Mouse (Mus musculus): ENCODE data around the gene Pdpk1. TPM values are rescaled to one million over a fixed set of nuclear protein-coding genes. Genes with fewer than 3 reads are reported as not detected.
"Not testable (repeated sequence)": the region's sequence is repeated elsewhere in the genome, so short reads cannot be mapped to it uniquely, and the experiment has no call there.

The Pdpk1 gene
- polyA plus RNA-seq, 1 experiment from 2014 or later = 24.3 TPM

GRCm38 (mm10) chr17:24119446-24119845 is 31.3 kb downstream of the Pdpk1 start:
- WGBS (ENCODE audit: insufficient replicate concordance) = 78% methylated on average over 3 of the region's 3 CpGs
- Histone ChIP-seq H3K36me3 (ENCODE audit: control insufficient read depth, insufficient read depth) (no peaks in the 10 kb centered on the region), H3K4me2 (ENCODE audit: low read depth, low read length) (no peak overlapping the region), H3K4me3 (ENCODE audit: low read depth, low read length) (no peak overlapping the region), H3K27ac (ENCODE audit: low read length) (no peak overlapping the region), H3K27me3 (ENCODE audit: control insufficient read depth, insufficient read depth, low read depth, low read length) (no peaks in the 10 kb centered on the region), H3K9ac (ENCODE audit: low read depth, low read length) (no peak overlapping the region), H3K9me3 (replicated peaks; ENCODE audit: control insufficient read depth, low read length) (no peaks in the 10 kb centered on the region), H3K4me1 (ENCODE audit: control insufficient read depth, low read depth, low read length) (no peaks in the 10 kb centered on the region)
- ATAC-seq (ENCODE audit: low read depth) = no peak

DNA sequence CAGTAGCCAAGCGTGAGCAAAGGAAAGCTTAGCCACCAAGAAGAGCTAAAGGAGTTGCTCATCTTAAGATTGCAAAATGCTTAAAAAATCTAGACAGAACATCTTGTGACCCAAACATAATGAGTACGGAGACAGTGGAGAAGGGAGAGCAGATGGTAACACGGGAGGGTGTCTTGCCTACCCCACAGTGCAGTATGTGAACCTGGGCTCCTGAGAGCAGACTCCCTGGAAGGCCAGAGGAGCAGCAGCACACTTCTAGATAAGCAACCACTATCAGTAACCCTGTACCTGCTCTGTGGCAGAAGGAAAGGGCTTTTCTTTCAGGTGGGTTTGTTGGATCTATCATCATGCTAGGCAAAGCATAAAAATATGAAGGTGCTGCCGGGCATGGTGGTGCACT is 37.7 kb downstream of the Pdpk1 start:
- WGBS (ENCODE audit: insufficient replicate concordance) = 71% methylated on average over 4 of the region's 4 CpGs
- H3K27ac ChIP-seq (ENCODE audit: low read length) = no peak overlapping the region

DNA sequence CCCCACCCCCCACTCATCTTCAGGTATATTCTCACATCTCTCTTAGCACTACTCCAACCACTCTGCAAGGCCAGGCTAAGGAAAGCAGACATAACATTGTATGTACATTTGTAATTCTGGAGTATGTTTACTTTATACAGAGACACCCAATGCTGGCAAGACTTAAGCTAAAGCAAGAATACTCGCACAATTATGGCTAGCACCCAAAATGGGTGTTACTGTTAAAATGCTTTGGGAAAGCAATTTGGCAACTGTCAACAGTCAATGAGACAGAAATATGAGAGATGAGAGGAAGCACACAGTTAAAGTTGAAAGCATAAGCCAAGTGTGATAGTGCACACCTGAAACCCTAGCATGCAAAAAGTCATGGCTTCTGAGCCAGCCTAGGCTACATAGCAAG is 39.5 kb downstream of the Pdpk1 start:
- Histone ChIP-seq H3K36me3 (ENCODE audit: control insufficient read depth, insufficient read depth) (peaks cover 10% of the 10 kb centered on the region; the same call in 1 of the 2 replicates), H3K9me3 (replicated peaks; ENCODE audit: control insufficient read depth, low read length) (no peaks in the 10 kb centered on the region), H3K27ac (ENCODE audit: low read length) (no peak overlapping the region), H3K27me3 (ENCODE audit: control insufficient read depth, insufficient read depth, low read depth, low read length) (no peaks in the 10 kb centered on the region), H3K4me3 (ENCODE audit: low read depth, low read length) (no peak overlapping the region), H3K4me1 (ENCODE audit: control insufficient read depth, low read depth, low read length) (no peaks in the 10 kb centered on the region), H3K9ac (ENCODE audit: low read depth, low read length) (no peak overlapping the region), H3K4me2 (ENCODE audit: low read depth, low read length) (no peak overlapping the region)
- no peak for ATAC-seq (ENCODE audit: low read depth)
- 88% methylated on average over 1 of the region's 1 CpGs for WGBS (ENCODE audit: insufficient replicate concordance)

More for the DNA sequence above, 37.7 kb downstream of the Pdpk1 start:
- Histone ChIP-seq H3K9ac (ENCODE audit: low read depth, low read length) (no peak overlapping the region), H3K27me3 (ENCODE audit: control insufficient read depth, insufficient read depth, low read depth, low read length) (no peaks in the 10 kb centered on the region), H3K4me3 (ENCODE audit: low read depth, low read length) (no peak overlapping the region), H3K4me1 (ENCODE audit: control insufficient read depth, low read depth, low read length) (no peaks in the 10 kb centered on the region), H3K4me2 (ENCODE audit: low read depth, low read length) (no peak overlapping the region), H3K36me3 (ENCODE audit: control insufficient read depth, insufficient read depth) (peaks cover 6% of the 10 kb centered on the region; the same call in 1 of the 2 replicates), H3K9me3 (replicated peaks; ENCODE audit: control insufficient read depth, low read length) (no peaks in the 10 kb centered on the region)
- ATAC-seq (ENCODE audit: low read depth) = no peak

DNA sequence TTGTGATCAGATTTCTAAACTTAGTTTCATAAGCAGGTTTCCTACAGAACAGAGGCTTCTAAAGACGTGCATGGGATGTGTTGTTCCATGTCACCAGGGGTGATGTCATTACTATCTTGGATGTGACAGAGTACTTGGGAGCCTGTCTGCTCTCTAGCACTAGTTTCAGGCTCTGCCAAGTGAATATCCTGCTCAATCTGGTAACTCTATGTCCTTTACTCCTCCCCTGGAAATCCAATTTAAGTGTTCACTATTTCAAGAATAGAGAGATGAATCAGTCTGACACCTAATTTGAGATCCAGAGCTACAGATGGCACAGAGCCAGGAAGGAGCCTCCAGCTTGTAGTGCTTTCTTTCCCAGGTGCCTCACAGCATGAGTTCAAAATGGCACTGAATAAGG is 41.8 kb downstream of the Pdpk1 start:
- H3K4me1 ChIP-seq (ENCODE audit: control insufficient read depth, low read depth, low read length) = no peaks in the 10 kb centered on the region
- H3K4me2 ChIP-seq (ENCODE audit: low read depth, low read length) = no peak overlapping the region
- H3K36me3 ChIP-seq (ENCODE audit: control insufficient read depth, insufficient read depth) = peaks cover 15% of the 10 kb centered on the region
- no peak for ATAC-seq (ENCODE audit: low read depth)
- H3K27ac ChIP-seq (ENCODE audit: low read length) = no peak overlapping the region
- H3K27me3 ChIP-seq (ENCODE audit: control insufficient read depth, insufficient read depth, low read depth, low read length) = no peaks in the 10 kb centered on the region
- no peaks in the 10 kb centered on the region for H3K9me3 ChIP-seq (replicated peaks; ENCODE audit: control insufficient read depth, low read length)
- no peak overlapping the region for H3K4me3 ChIP-seq (ENCODE audit: low read depth, low read length)
- no peak overlapping the region for H3K9ac ChIP-seq (ENCODE audit: low read depth, low read length)
- WGBS (ENCODE audit: insufficient replicate concordance) = 73% methylated on average over 1 of the region's 1 CpGs

GRCm38 (mm10) chr17:24105111-24105510 is 45.6 kb downstream of the Pdpk1 start:
- H3K4me3 ChIP-seq (ENCODE audit: low read depth, low read length) = no peak overlapping the region
- no peak overlapping the region for H3K9ac ChIP-seq (ENCODE audit: low read depth, low read length)
- no peaks in the 10 kb centered on the region for H3K4me1 ChIP-seq (ENCODE audit: control insufficient read depth, low read depth, low read length)
- no peak overlapping the region for H3K4me2 ChIP-seq (ENCODE audit: low read depth, low read length)
- no peaks in the 10 kb centered on the region for H3K9me3 ChIP-seq (replicated peaks; ENCODE audit: control insufficient read depth, low read length)
- H3K27me3 ChIP-seq (ENCODE audit: control insufficient read depth, insufficient read depth, low read depth, low read length) = no peaks in the 10 kb centered on the region
- peaks cover 9% of the 10 kb centered on the region for H3K36me3 ChIP-seq (ENCODE audit: control insufficient read depth, insufficient read depth)
- no peak overlapping the region for H3K27ac ChIP-seq (ENCODE audit: low read length)
- 83% methylated on average over 2 of the region's 2 CpGs for WGBS (ENCODE audit: insufficient replicate concordance)
- ATAC-seq (ENCODE audit: low read depth) = no peak

DNA sequence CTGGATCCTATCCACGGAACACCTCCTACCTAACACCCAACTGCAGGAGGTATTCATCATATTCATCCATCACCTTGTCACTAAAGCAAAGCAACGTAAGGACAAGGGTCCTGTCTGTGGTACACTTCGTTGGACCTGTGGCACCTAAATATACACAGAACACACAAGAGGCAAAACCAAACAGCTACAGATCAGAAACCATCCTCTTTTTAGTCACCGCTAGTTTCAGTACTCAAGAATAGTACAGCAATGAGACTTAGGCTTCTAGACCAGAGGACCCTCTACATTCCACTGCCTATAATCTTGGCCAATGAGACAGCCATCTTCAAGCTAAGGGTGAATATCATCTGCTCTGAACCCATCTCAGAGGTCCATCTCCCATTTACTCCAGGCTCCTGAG is 52.4 kb downstream of the Pdpk1 start:
- Histone ChIP-seq H3K36me3 (ENCODE audit: control insufficient read depth, insufficient read depth) (peaks cover 10% of the 10 kb centered on the region), H3K27ac (ENCODE audit: low read length) (no peak overlapping the region), H3K9ac (ENCODE audit: low read depth, low read length) (no peak overlapping the region), H3K4me2 (ENCODE audit: low read depth, low read length) (no peak overlapping the region), H3K27me3 (ENCODE audit: control insufficient read depth, insufficient read depth, low read depth, low read length) (no peaks in the 10 kb centered on the region), H3K9me3 (replicated peaks; ENCODE audit: control insufficient read depth, low read length) (no peaks in the 10 kb centered on the region), H3K4me1 (ENCODE audit: control insufficient read depth, low read depth, low read length) (no peaks in the 10 kb centered on the region), H3K4me3 (ENCODE audit: low read depth, low read length) (no peak overlapping the region)
- 90% methylated on average over 4 of the region's 4 CpGs for WGBS (ENCODE audit: insufficient replicate concordance)
- ATAC-seq (ENCODE audit: low read depth) = no peak

DNA sequence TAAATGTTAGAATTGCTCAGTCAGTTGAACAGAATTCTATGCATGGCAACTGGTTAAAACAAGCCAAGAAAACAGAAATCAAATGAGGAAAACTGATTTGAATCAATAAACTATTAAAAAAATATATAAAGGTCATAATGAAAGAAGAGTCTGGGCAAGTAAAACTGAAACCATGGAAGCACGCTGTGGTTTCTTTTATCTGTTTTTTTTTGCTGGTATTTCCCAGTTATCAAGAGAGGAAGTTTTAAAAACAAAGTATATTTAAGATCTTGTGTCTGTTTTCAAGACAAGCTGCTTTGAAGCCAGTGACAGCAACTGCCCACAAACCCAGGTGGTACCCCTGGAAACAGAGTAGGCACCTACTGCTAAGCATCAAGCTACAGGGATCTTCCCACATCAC is 60.1 kb downstream of the Pdpk1 start:
- H3K36me3 ChIP-seq (ENCODE audit: control insufficient read depth, insufficient read depth) = peaks cover 37% of the 10 kb centered on the region
- H3K27ac ChIP-seq (ENCODE audit: low read length) = no peak overlapping the region
- no peak overlapping the region for H3K9ac ChIP-seq (ENCODE audit: low read depth, low read length)
- H3K4me2 ChIP-seq (ENCODE audit: low read depth, low read length) = no peak overlapping the region
- no peak overlapping the region for H3K4me3 ChIP-seq (ENCODE audit: low read depth, low read length)
- 77% methylated on average over 1 of the region's 1 CpGs for WGBS (ENCODE audit: insufficient replicate concordance)
- no peaks in the 10 kb centered on the region for H3K4me1 ChIP-seq (ENCODE audit: control insufficient read depth, low read depth, low read length)
- no peaks in the 10 kb centered on the region for H3K9me3 ChIP-seq (replicated peaks; ENCODE audit: control insufficient read depth, low read length)
- H3K27me3 ChIP-seq (ENCODE audit: control insufficient read depth, insufficient read depth, low read depth, low read length) = no peaks in the 10 kb centered on the region
- ATAC-seq (ENCODE audit: low read depth) = no peak

DNA sequence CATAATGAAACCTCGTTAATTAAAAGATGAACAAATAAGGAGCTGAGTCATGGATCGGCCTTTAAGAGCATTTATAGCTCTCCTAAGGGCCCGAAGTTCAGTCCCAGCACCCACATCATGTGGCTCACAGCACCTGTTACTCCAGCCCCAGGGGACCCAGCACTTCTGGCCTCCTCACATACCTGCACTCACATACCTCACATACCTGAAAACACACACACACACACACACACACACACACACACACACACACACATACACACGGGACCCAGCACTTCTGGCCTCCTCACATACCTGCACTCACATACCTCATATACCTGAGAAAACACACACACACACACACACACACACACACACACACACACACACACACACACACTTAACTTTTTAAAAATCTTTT is 64.3 kb downstream of the Pdpk1 start:
- H3K27me3 ChIP-seq (ENCODE audit: control insufficient read depth, insufficient read depth, low read depth, low read length); H3K9ac ChIP-seq (ENCODE audit: low read depth, low read length); H3K4me1 ChIP-seq (ENCODE audit: control insufficient read depth, low read depth, low read length); H3K4me3 ChIP-seq (ENCODE audit: low read depth, low read length); H3K27ac ChIP-seq (ENCODE audit: low read length); H3K4me2 ChIP-seq (ENCODE audit: low read depth, low read length); ATAC-seq (ENCODE audit: low read depth); H3K9me3 ChIP-seq (replicated peaks; ENCODE audit: control insufficient read depth, low read length): not testable (repeated sequence)
- 75% methylated on average over 4 of the region's 4 CpGs for WGBS (ENCODE audit: insufficient replicate concordance)
- H3K36me3 ChIP-seq (ENCODE audit: control insufficient read depth, insufficient read depth) = peaks cover 27% of the 10 kb centered on the region

DNA sequence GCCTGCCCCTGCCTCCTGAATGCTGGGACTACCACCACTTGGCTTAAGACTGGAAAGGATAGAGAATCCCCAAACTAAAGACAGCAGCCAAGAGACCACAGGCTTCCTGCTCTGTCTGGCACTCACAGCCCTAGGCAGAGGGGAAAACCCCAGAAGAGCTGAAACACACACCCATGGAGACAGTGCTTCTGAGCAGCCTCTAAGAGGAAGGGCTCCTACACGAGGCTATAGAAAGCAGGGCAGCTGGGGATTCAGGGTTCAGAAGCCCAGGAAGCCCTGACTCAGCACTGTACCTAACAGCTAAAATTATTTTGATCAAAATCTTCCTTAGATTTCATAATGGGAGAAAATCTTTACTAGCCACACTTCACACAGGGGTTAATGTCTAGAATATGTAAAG is 66.1 kb downstream of the Pdpk1 start:
- H3K27me3 ChIP-seq (ENCODE audit: control insufficient read depth, insufficient read depth, low read depth, low read length) = no peaks in the 10 kb centered on the region
- no peak for ATAC-seq (ENCODE audit: low read depth)
- H3K4me1 ChIP-seq (ENCODE audit: control insufficient read depth, low read depth, low read length) = no peaks in the 10 kb centered on the region
- 39% methylated on average over 1 of the region's 1 CpGs for WGBS (ENCODE audit: insufficient replicate concordance)
- no peak overlapping the region for H3K27ac ChIP-seq (ENCODE audit: low read length)
- no peak overlapping the region for H3K4me2 ChIP-seq (ENCODE audit: low read depth, low read length)
- no peaks in the 10 kb centered on the region for H3K9me3 ChIP-seq (replicated peaks; ENCODE audit: control insufficient read depth, low read length)
- no peak overlapping the region for H3K9ac ChIP-seq (ENCODE audit: low read depth, low read length)
- peaks cover 20% of the 10 kb centered on the region for H3K36me3 ChIP-seq (ENCODE audit: control insufficient read depth, insufficient read depth)
- no peak overlapping the region for H3K4me3 ChIP-seq (ENCODE audit: low read depth, low read length)
